Mouse (Mus musculus) hindbrain, embryonic 13.5 days (tissue): Measurements from ENCODE around the gene Usf3. TPM values are rescaled to one million over a fixed set of nuclear protein-coding genes. Genes with fewer than 3 reads are reported as not detected.

Experiments used
- polyA plus RNA-seq: library from polyadenylated mRNA; unstranded; fragments of >200 nt; fragmentation: Nextera tagmentation; extraction: Ambion mirVana; gene quantifications from 2 replicates; pipeline ENCODE4 v1.2.1, GENCODE M21; 2015

Gene Usf3
- polyA plus RNA-seq, 1 experiment from 2014 or later, result 2.6 TPM

Other genes with a start within 250 kb of the Usf3 start
- 20.5 and 22.2 TPM in 2 replicates for gene Qtrt2, start 246.4 kb upstream of the Usf3 start, polyA plus RNA-seq
- gene Zdhhc23, start 193.5 kb upstream of the Usf3 start, polyA plus RNA-seq, result 1.7 and 1.8 TPM in 2 replicates
- 2.9 and 3.9 TPM in 2 replicates for gene Gramd1c, start 109.9 kb upstream of the Usf3 start, polyA plus RNA-seq
- 93.6 and 97.9 TPM in 2 replicates for gene Atp6v1a, start 33.5 kb upstream of the Usf3 start, polyA plus RNA-seq
- gene Naa50, start 33.4 kb upstream of the Usf3 start, polyA plus RNA-seq, result 60.6 and 65.8 TPM in 2 replicates
- gene Sidt1, start 159.9 kb downstream of the Usf3 start, polyA plus RNA-seq, result 3.4 and 3.6 TPM in 2 replicates
- 17.1 and 17.7 TPM in 2 replicates for gene Spice1, start 173.9 kb downstream of the Usf3 start, polyA plus RNA-seq
- gene Cfap44, start 221.6 kb downstream of the Usf3 start, polyA plus RNA-seq, result 6.1 and 8.5 TPM in 2 replicates